2 mouse cellular contexts compared by ENCODE assay signal in genomic region chr13:33935465-33936181, GRCm38 (mm10).
A peak's percentile ranks its signal among the peaks of the same experiment; 100 is the strongest.
TF ChIP-seq lines count a peak whose summit lies in the region.

No protein-coding gene starts in this region.

TF ChIP-seq in CH12.LX, 34 proteins besides CTCF, POLR2A, EP300 and RAD21 (continued from another document):
- TF ChIP-seq KAT2A (IDR thresholded peaks at IDR 0.05; ENCODE audit: insufficient replicate concordance, low read length) (no peak), ETS1 (conservative IDR thresholded peaks at IDR 0.05; ENCODE audit: low read depth, low read length) (no peak), SMC3 (IDR thresholded peaks at IDR 0.05; ENCODE audit: low read depth, low read length) (no peak), USF2 (conservative IDR thresholded peaks at IDR 0.05; ENCODE audit: low read depth, low read length) (no peak), HCFC1 (IDR thresholded peaks at IDR 0.05; ENCODE audit: low read depth, low read length) (no peak), JUN (IDR thresholded peaks at IDR 0.05; ENCODE audit: insufficient read depth, low read depth, low read length) (no peak), MAFK (IDR thresholded peaks at IDR 0.05; ENCODE audit: insufficient replicate concordance, low read length) (no peak), NRF1 (IDR thresholded peaks at IDR 0.05; ENCODE audit: low read depth, low read length) (no peak)
TF ChIP-seq in CH12.LX: peak in this region for 0.

TF ChIP-seq in myocyte, 11 proteins besides CTCF, POLR2A, EP300 and RAD21 (continued from another document):
- TF ChIP-seq REST (IDR thresholded peaks at IDR 0.05; ENCODE audit: insufficient read depth, insufficient read length) (no peak), SRF (IDR thresholded peaks at IDR 0.05; ENCODE audit: control insufficient read depth, insufficient read length, low read depth) (no peak), CEBPB (IDR thresholded peaks at IDR 0.05; ENCODE audit: insufficient read depth, poor library complexity, severe bottlenecking) (no peak), MYOD1 (IDR thresholded peaks at IDR 0.05; ENCODE audit: control insufficient read depth in 1 of 3, insufficient read length in 2 of 3, low read depth in 2 of 3) (no peak), E2F4 (IDR thresholded peaks at IDR 0.05; ENCODE audit: insufficient read depth) (no peak), POLR2AphosphoS2 (IDR thresholded peaks at IDR 0.05; ENCODE audit: insufficient read length, low read depth) (peak; percentile 11)
